Mouse (Mus musculus): ENCODE measurements around the gene Gm3752.
"Not testable (repeated sequence)": the region's sequence is repeated elsewhere in the genome, so short reads cannot be mapped to it uniquely, and the experiment has no call there.

DNA sequence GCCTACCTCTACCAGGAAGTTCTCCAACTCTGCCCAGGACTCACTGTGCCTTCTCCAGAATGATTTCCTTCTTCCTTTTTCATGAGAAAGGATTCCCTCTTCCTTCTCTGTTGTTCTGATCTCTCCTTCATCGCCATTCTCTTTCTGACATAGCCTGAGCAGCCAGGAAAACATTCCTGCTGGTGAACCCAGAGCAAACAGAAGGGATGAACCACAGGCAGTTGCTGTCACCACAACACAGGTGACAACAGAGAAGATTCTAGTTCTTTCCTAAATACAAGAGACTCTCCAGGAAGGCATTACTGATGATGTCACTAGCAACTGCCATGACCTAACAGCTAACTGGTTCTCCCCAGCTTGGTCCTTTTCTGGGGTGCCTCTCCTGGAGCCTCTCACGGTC is 32.7 kb downstream of the Gm3752 start, which contains the start of gene Gm3755:
- TF ChIP-seq TCF12 (IDR thresholded peaks at IDR 0.05; ENCODE audit: low read depth, low read length); TAL1 (IDR thresholded peaks at IDR 0.05; ENCODE audit: low read length); CTCF (IDR thresholded peaks at IDR 0.05 in 2 of 3, conservative IDR thresholded peaks at IDR 0.05 in 1 of 3; ENCODE audit: control insufficient read depth in 1 of 3, insufficient read depth in 1 of 3, low read depth in 2 of 3, low read length in 3 of 3, poor library complexity in 1 of 3, severe bottlenecking in 1 of 3); USF2 (IDR thresholded peaks at IDR 0.05; ENCODE audit: borderline replicate concordance in 1 of 2, insufficient read depth in 1 of 2, low read depth in 1 of 2, low read length in 2 of 2); GABPA (IDR thresholded peaks at IDR 0.05; ENCODE audit: low read depth, low read length); USF1 (IDR thresholded peaks at IDR 0.05; ENCODE audit: low read depth, low read length); MYC (IDR thresholded peaks at IDR 0.05; ENCODE audit: low read depth, low read length): not testable (repeated sequence)
